Mouse (Mus musculus): ENCODE measurements at regions not wholly inside any gene's neighbourhood (a gene's known extent, or its start where the extent isn't known, plus 50 kb on each side); places are given as distances from the start of the nearest gene placed in this dataset.

GRCm38 (mm10) chr11:64208306-64208705, 129.0 kb upstream of the Cox10 start:
- TF ChIP-seq CTCF (IDR thresholded peaks at IDR 0.05; ENCODE audit: low read depth, low read length) (no peak), GATA1 (IDR thresholded peaks at IDR 0.05; ENCODE audit: borderline replicate concordance, low read length) (no peak), TAL1 (conservative IDR thresholded peaks at IDR 0.05; ENCODE audit: low read depth, low read length) (no peak), GATA2 (IDR thresholded peaks at IDR 0.05; ENCODE audit: borderline replicate concordance, low read depth, low read length) (no peak)

Data from G1E (cell line).